Mouse (Mus musculus) midbrain, embryonic 12.5 days (tissue): ENCODE data around the gene Lyar. TPM values are rescaled to one million over a fixed set of nuclear protein-coding genes. Genes with fewer than 3 reads are reported as not detected.

ENCODE experiments used
- polyA plus RNA-seq: library from polyadenylated mRNA; unstranded; fragments of >200 nt; fragmentation: Nextera tagmentation; extraction: Ambion mirVana; gene quantifications from 2 replicates; pipeline ENCODE4 v1.2.1, GENCODE M21; 2016

Lyar gene
- polyA plus RNA-seq, 1 experiment from 2014 or later, result 100 TPM

Other genes with a start within 250 kb of the Lyar start
- 42.1 and 42.5 TPM in 2 replicates for gene Stx18, start 181.7 kb upstream of the Lyar start, polyA plus RNA-seq
- 369 and 382 TPM in 2 replicates for gene Nsg1, start 60.6 kb upstream of the Lyar start, polyA plus RNA-seq
- gene Zbtb49, start within 50 bp of the Lyar start, polyA plus RNA-seq, result 22.0 and 26.8 TPM in 2 replicates
- 88.3 and 100 TPM in 2 replicates for gene Tmem128, start 39.7 kb downstream of the Lyar start, polyA plus RNA-seq
- gene Otop1, start 55.5 kb downstream of the Lyar start, polyA plus RNA-seq, result not detected in 2 replicates
- gene Drd5, start 98.9 kb downstream of the Lyar start, polyA plus RNA-seq, result 0.13 and 0.18 TPM in 2 replicates